Mouse (Mus musculus): ENCODE measurements at regions not wholly inside any gene's neighbourhood (a gene's known extent, or its start where the extent isn't known, plus 50 kb on each side); places are given as distances from the start of the nearest gene placed in this dataset.
"Not testable (repeated sequence)": the region's sequence is repeated elsewhere in the genome, so short reads cannot be mapped to it uniquely, and the experiment has no call there.

GRCm38 (mm10) chr10:119094166-119094565, 145.7 kb downstream of the Cand1 start:
- H3K27me3 ChIP-seq, result no peaks in the 10 kb centered on the region
- no peaks in the 10 kb centered on the region for H3K4me1 ChIP-seq (replicated peaks)
- WGBS (ENCODE audit: insufficient replicate concordance), result 83% methylated on average over 11 of the region's 11 CpGs
- no peaks in the 10 kb centered on the region for H3K9me3 ChIP-seq (replicated peaks)
- H3K27ac ChIP-seq, result no peak overlapping the region
- DNase-seq (no peak), ATAC-seq (ENCODE audit: low read depth) (no peak)
- H3K36me3 ChIP-seq, result no peaks in the 10 kb centered on the region
- H3K4me2 ChIP-seq, result no peak overlapping the region
- no peak overlapping the region for H3K4me3 ChIP-seq (replicated peaks)
- H3K9ac ChIP-seq, result no peak overlapping the region

GRCm38 (mm10) chr10:119087886-119088285, 152.0 kb downstream of the Cand1 start:
- no peaks in the 10 kb centered on the region for H3K36me3 ChIP-seq
- no peaks in the 10 kb centered on the region for H3K9me3 ChIP-seq (replicated peaks)
- H3K4me2 ChIP-seq, result no peak overlapping the region
- DNase-seq (no peak), ATAC-seq (ENCODE audit: low read depth) (no peak)
- H3K27ac ChIP-seq, result no peak overlapping the region
- H3K4me3 ChIP-seq (replicated peaks), result no peak overlapping the region
- H3K4me1 ChIP-seq (replicated peaks), result peaks cover 32% of the 10 kb centered on the region
- no peak overlapping the region for H3K9ac ChIP-seq
- WGBS (ENCODE audit: insufficient replicate concordance), result 76% methylated on average over 4 of the region's 4 CpGs
- no peaks in the 10 kb centered on the region for H3K27me3 ChIP-seq

- Histone ChIP-seq H3K27ac (peak overlapping the region; percentile 74), H3K4me2 (0 out of 2 replicates have a peak overlapping the region, but pooled peaks have one; percentile 23), H3K36me3 (no peaks in the 10 kb centered on the region), H3K9ac (no peak overlapping the region), H3K27me3 (no peaks in the 10 kb centered on the region), H3K4me1 (replicated peaks) (peaks cover 32% of the 10 kb centered on the region), H3K4me3 (replicated peaks) (no peak overlapping the region), H3K9me3 (replicated peaks) (no peaks in the 10 kb centered on the region)
- DNase-seq (no peak), ATAC-seq (ENCODE audit: low read depth) (peak; percentile 5; the same call in 1 of the 2 replicates)
- WGBS (ENCODE audit: insufficient replicate concordance), result 27% methylated on average over 5 of the region's 5 CpGs
Observed at GRCm38 (mm10) chr10:119087071-119087665, 152.7 kb downstream of the Cand1 start.

- Histone ChIP-seq H3K9me3 (replicated peaks) (no peaks in the 10 kb centered on the region), H3K27me3 (no peaks in the 10 kb centered on the region), H3K4me2 (peak overlapping the region; percentile 23; the same call in 1 of the 2 replicates), H3K27ac (peak overlapping the region; percentile 74), H3K4me1 (replicated peaks) (peaks cover 32% of the 10 kb centered on the region), H3K36me3 (no peaks in the 10 kb centered on the region), H3K4me3 (replicated peaks) (no peak overlapping the region), H3K9ac (no peak overlapping the region)
- WGBS (ENCODE audit: insufficient replicate concordance), result 5% methylated on average over 5 of the region's 5 CpGs
- ATAC-seq (ENCODE audit: low read depth) (peak; percentile 86), DNase-seq (peak; percentile 69)
Observed at GRCm38 (mm10) chr10:119086450-119086849, 153.4 kb downstream of the Cand1 start.

- WGBS (ENCODE audit: insufficient replicate concordance), result 48% methylated on average over 4 of the region's 4 CpGs
- Histone ChIP-seq H3K9me3 (replicated peaks) (no peaks in the 10 kb centered on the region), H3K4me3 (replicated peaks) (no peak overlapping the region), H3K4me2 (no peak overlapping the region), H3K9ac (no peak overlapping the region), H3K4me1 (replicated peaks) (peaks cover 47% of the 10 kb centered on the region), H3K27me3 (no peaks in the 10 kb centered on the region), H3K36me3 (no peaks in the 10 kb centered on the region), H3K27ac (no peak overlapping the region)
- ATAC-seq (ENCODE audit: low read depth) (no peak), DNase-seq (no peak)
Observed at GRCm38 (mm10) chr10:119083431-119083830, 156.4 kb downstream of the Cand1 start.

GRCm38 (mm10) chr10:119082861-119083260, 157.0 kb downstream of the Cand1 start:
- no peak for DNase-seq
- no peak for ATAC-seq (ENCODE audit: low read depth)
- H3K27ac ChIP-seq, result no peak overlapping the region
- H3K4me3 ChIP-seq (replicated peaks), result no peak overlapping the region
- no peaks in the 10 kb centered on the region for H3K9me3 ChIP-seq (replicated peaks)
- no peak overlapping the region for H3K9ac ChIP-seq
- no peak overlapping the region for H3K4me2 ChIP-seq
- 66% methylated on average over 2 of the region's 2 CpGs for WGBS (ENCODE audit: insufficient replicate concordance)
- H3K36me3 ChIP-seq, result no peaks in the 10 kb centered on the region
- peaks cover 45% of the 10 kb centered on the region for H3K4me1 ChIP-seq (replicated peaks)
- no peaks in the 10 kb centered on the region for H3K27me3 ChIP-seq

GRCm38 (mm10) chr10:119081766-119082165, 158.1 kb downstream of the Cand1 start:
- not testable (repeated sequence) for ATAC-seq (ENCODE audit: low read depth); H3K27ac ChIP-seq; H3K9me3 ChIP-seq (replicated peaks); H3K36me3 ChIP-seq; H3K4me3 ChIP-seq (replicated peaks); DNase-seq; H3K9ac ChIP-seq; H3K27me3 ChIP-seq; H3K4me2 ChIP-seq
- H3K4me1 ChIP-seq (replicated peaks), result peaks cover 36% of the 10 kb centered on the region
- 83% methylated on average over 3 of the region's 3 CpGs for WGBS (ENCODE audit: insufficient replicate concordance)

GRCm38 (mm10) chr10:119076100-119076566, 163.7 kb downstream of the Cand1 start:
- H3K27ac ChIP-seq, result peak overlapping the region; percentile 41; the same call in 1 of the 2 replicates
- DNase-seq, result no peak
- peak; percentile 55 for ATAC-seq (ENCODE audit: low read depth)
- peaks cover 15% of the 10 kb centered on the region for H3K4me1 ChIP-seq (replicated peaks)
- H3K4me2 ChIP-seq, result peak overlapping the region; percentile 25; the same call in 1 of the 2 replicates
- H3K9me3 ChIP-seq (replicated peaks), result no peaks in the 10 kb centered on the region
- no peak overlapping the region for H3K4me3 ChIP-seq (replicated peaks)
- H3K36me3 ChIP-seq, result no peaks in the 10 kb centered on the region
- no peak overlapping the region for H3K9ac ChIP-seq
- 57% methylated on average over 12 of the region's 12 CpGs for WGBS (ENCODE audit: insufficient replicate concordance)
- no peaks in the 10 kb centered on the region for H3K27me3 ChIP-seq

- Histone ChIP-seq H3K4me3 (replicated peaks) (no peak overlapping the region), H3K4me2 (0 out of 2 replicates have a peak overlapping the region, but pooled peaks have one; percentile 14), H3K36me3 (no peaks in the 10 kb centered on the region), H3K27me3 (no peaks in the 10 kb centered on the region), H3K9me3 (replicated peaks) (no peaks in the 10 kb centered on the region), H3K9ac (no peak overlapping the region), H3K4me1 (replicated peaks) (peaks cover 9% of the 10 kb centered on the region), H3K27ac (no peak overlapping the region)
- ATAC-seq (ENCODE audit: low read depth) (no peak), DNase-seq (no peak)
- 71% methylated on average over 15 of the region's 15 CpGs for WGBS (ENCODE audit: insufficient replicate concordance)
Observed at GRCm38 (mm10) chr10:119074887-119075286, 165.0 kb downstream of the Cand1 start.

- H3K9ac ChIP-seq, result no peak overlapping the region
- no peaks in the 10 kb centered on the region for H3K36me3 ChIP-seq
- no peaks in the 10 kb centered on the region for H3K9me3 ChIP-seq (replicated peaks)
- H3K27ac ChIP-seq, result no peak overlapping the region
- DNase-seq (no peak), ATAC-seq (ENCODE audit: low read depth) (no peak)
- peaks cover 2% of the 10 kb centered on the region for H3K4me1 ChIP-seq (replicated peaks)
- no peaks in the 10 kb centered on the region for H3K27me3 ChIP-seq
- H3K4me3 ChIP-seq (replicated peaks), result no peak overlapping the region
- 76% methylated on average over 3 of the region's 3 CpGs for WGBS (ENCODE audit: insufficient replicate concordance)
- H3K4me2 ChIP-seq, result no peak overlapping the region
Observed at GRCm38 (mm10) chr10:119073991-119074390, 165.9 kb downstream of the Cand1 start.

- Histone ChIP-seq H3K9ac (no peak overlapping the region), H3K27me3 (no peaks in the 10 kb centered on the region), H3K4me1 (replicated peaks) (peaks cover 16% of the 10 kb centered on the region), H3K36me3 (no peaks in the 10 kb centered on the region), H3K4me2 (no peak overlapping the region), H3K4me3 (replicated peaks) (no peak overlapping the region), H3K27ac (no peak overlapping the region), H3K9me3 (replicated peaks) (no peaks in the 10 kb centered on the region)
- DNase-seq (no peak), ATAC-seq (ENCODE audit: low read depth) (no peak)
- 54% methylated on average over 11 of the region's 11 CpGs for WGBS (ENCODE audit: insufficient replicate concordance)
Observed at GRCm38 (mm10) chr10:119069410-119069809, 170.4 kb downstream of the Cand1 start.

- no peak overlapping the region for H3K4me3 ChIP-seq (replicated peaks)
- no peak overlapping the region for H3K4me2 ChIP-seq
- H3K27ac ChIP-seq, result no peak overlapping the region
- DNase-seq, result no peak
- WGBS (ENCODE audit: insufficient replicate concordance), result 66% methylated on average over 6 of the region's 6 CpGs
- no peak overlapping the region for H3K9ac ChIP-seq
- peaks cover 32% of the 10 kb centered on the region for H3K4me1 ChIP-seq (replicated peaks)
- no peak for ATAC-seq (ENCODE audit: low read depth)
- no peaks in the 10 kb centered on the region for H3K9me3 ChIP-seq (replicated peaks)
- H3K36me3 ChIP-seq, result no peaks in the 10 kb centered on the region
- H3K27me3 ChIP-seq, result no peaks in the 10 kb centered on the region
Observed at GRCm38 (mm10) chr10:119067838-119068237, 172.0 kb downstream of the Cand1 start.

Measured in liver, embryonic 13.5 days (tissue).